In genomic region chr12:119330644-119331043, GRCm38 (mm10) we compare ENCODE assay signal across 20 mouse cellular contexts. TPM values are rescaled to one million over a fixed set of nuclear protein-coding genes. Genes with fewer than 3 reads are reported as not detected.
A peak's percentile ranks its signal among the peaks of the same experiment; 100 is the strongest.
DNase-seq lines count a peak whose midpoint lies in the region; ATAC-seq lines count a peak whose summit lies in the region.
"Had no signal": no experiment of that assay in that cellular context is flagged by ENCODE, and none has a peak within 500 bp of the region (broad histone marks: within the 10 kb centered on the region; RNA-seq: fewer than 3 reads in every experiment).

No protein-coding gene starts in this region.

- 90% methylated on average over 4 of the region's 4 CpGs for WGBS in forebrain, embryonic 13.5 days
- 90% methylated on average over 4 of the region's 4 CpGs for WGBS in forebrain, embryonic 15.5 days
- WGBS in hindbrain, embryonic 11.5 days = 92% methylated on average over 4 of the region's 4 CpGs
- 95% methylated on average over 4 of the region's 4 CpGs for WGBS in hindbrain, embryonic 14.5 days
- WGBS in midbrain, embryonic 14.5 days = 86% methylated on average over 4 of the region's 4 CpGs
- 87% methylated on average over 4 of the region's 4 CpGs for WGBS in midbrain, embryonic 10.5 days

- ATAC-seq in forebrain, embryonic 13.5 days = 0 out of 2 replicates have a peak, but pooled peaks have one; percentile 21
- ATAC-seq in forebrain, embryonic 15.5 days (replicated peaks) = no peak
- peak; percentile 34; the same call in 1 of the 2 replicates for ATAC-seq in hindbrain, embryonic 11.5 days (ENCODE audit: low FRiP score)
- no peak for ATAC-seq in hindbrain, embryonic 14.5 days (ENCODE audit: low FRiP score)
- peak; percentile 43; the same call in 1 of the 2 replicates for ATAC-seq in midbrain, embryonic 14.5 days (ENCODE audit: low FRiP score, low TSS enrichment)
- ATAC-seq: forebrain, embryonic 14.5 days; hindbrain, embryonic 16.5 days; inflammation-experienced regulatory T-cells, adult 6 months had no signal

- H3K9ac ChIP-seq in forebrain, embryonic 13.5 days = no peak overlapping the region
- no peak overlapping the region for H3K9ac ChIP-seq in forebrain, embryonic 15.5 days (replicated peaks)
- no peak overlapping the region for H3K9ac ChIP-seq in hindbrain, embryonic 11.5 days (ENCODE audit: low read depth, low read length)
- H3K9ac ChIP-seq in hindbrain, embryonic 14.5 days = no peak overlapping the region
- H3K9ac ChIP-seq in midbrain, embryonic 14.5 days (replicated peaks; ENCODE audit: low read length) = no peak overlapping the region
- H3K9ac ChIP-seq: embryonic facial prominence, embryonic 12.5 days had no signal

- H3K4me2 ChIP-seq in forebrain, embryonic 13.5 days = no peak overlapping the region
- no peak overlapping the region for H3K4me2 ChIP-seq in forebrain, embryonic 15.5 days (replicated peaks)
- no peak overlapping the region for H3K4me2 ChIP-seq in hindbrain, embryonic 11.5 days (replicated peaks; ENCODE audit: low read depth, low read length)
- no peak overlapping the region for H3K4me2 ChIP-seq in hindbrain, embryonic 14.5 days (replicated peaks)
- H3K4me2 ChIP-seq in midbrain, embryonic 14.5 days (ENCODE audit: low read length) = no peak overlapping the region
- H3K4me2 ChIP-seq: embryonic facial prominence, embryonic 12.5 days had no signal

- peaks cover 7% of the 10 kb centered on the region for H3K4me1 ChIP-seq in forebrain, embryonic 13.5 days
- H3K4me1 ChIP-seq in forebrain, embryonic 15.5 days = 0 out of 2 replicates have a peak, but pooled peaks cover 2% of the 10 kb centered on the region
- H3K4me1 ChIP-seq in hindbrain, embryonic 11.5 days (replicated peaks; ENCODE audit: control insufficient read depth, insufficient read depth, low read length) = no peaks in the 10 kb centered on the region
- H3K4me1 ChIP-seq in hindbrain, embryonic 14.5 days (replicated peaks; ENCODE audit: control insufficient read depth, insufficient read depth, low read length) = no peaks in the 10 kb centered on the region
- no peaks in the 10 kb centered on the region for H3K4me1 ChIP-seq in midbrain, embryonic 14.5 days (ENCODE audit: control insufficient read depth, insufficient read depth, low read length)
- H3K4me1 ChIP-seq in midbrain, embryonic 10.5 days = peaks cover 23% of the 10 kb centered on the region
- H3K4me1 ChIP-seq: embryonic facial prominence, embryonic 12.5 days; heart, embryonic 10.5 days had no signal

- no peak overlapping the region for H3K4me3 ChIP-seq in forebrain, embryonic 13.5 days
- no peak overlapping the region for H3K4me3 ChIP-seq in forebrain, embryonic 15.5 days
- no peak overlapping the region for H3K4me3 ChIP-seq in hindbrain, embryonic 11.5 days (ENCODE audit: low read depth, low read length)
- no peak overlapping the region for H3K4me3 ChIP-seq in hindbrain, embryonic 14.5 days (replicated peaks; ENCODE audit: low read length)
- H3K4me3 ChIP-seq in midbrain, embryonic 14.5 days (replicated peaks; ENCODE audit: low read depth, low read length) = no peak overlapping the region
- no peak overlapping the region for H3K4me3 ChIP-seq in midbrain, embryonic 10.5 days
- H3K4me3 ChIP-seq: embryonic facial prominence, embryonic 12.5 days; heart, embryonic 10.5 days had no signal

- no peaks in the 10 kb centered on the region for H3K27me3 ChIP-seq in forebrain, embryonic 13.5 days
- H3K27me3 ChIP-seq in forebrain, embryonic 15.5 days = no peaks in the 10 kb centered on the region
- H3K27me3 ChIP-seq in hindbrain, embryonic 11.5 days (ENCODE audit: control insufficient read depth, insufficient read depth, low read length) = no peaks in the 10 kb centered on the region
- H3K27me3 ChIP-seq in hindbrain, embryonic 14.5 days (ENCODE audit: control insufficient read depth, insufficient read depth, low read length) = no peaks in the 10 kb centered on the region
- H3K27me3 ChIP-seq in midbrain, embryonic 14.5 days (ENCODE audit: control insufficient read depth, insufficient read depth, low read length) = no peaks in the 10 kb centered on the region
- H3K27me3 ChIP-seq in midbrain, embryonic 10.5 days (ENCODE audit: low read depth, poor library complexity, severe bottlenecking) = peaks cover 36% of the 10 kb centered on the region
- H3K27me3 ChIP-seq: embryonic facial prominence, embryonic 12.5 days had no signal

- no peak for DNase-seq in hindbrain, embryonic 11.5 days (ENCODE audit: low spot score)
- no peak for DNase-seq in hindbrain, embryonic 14.5 days (ENCODE audit: low spot score)
- DNase-seq in midbrain, embryonic 14.5 days = no peak
- DNase-seq in midbrain, embryonic 10.5 days (ENCODE audit: low spot score) = no peak
- DNase-seq in urinary bladder, postnatal 14 days (ENCODE audit: low spot score) = no peak
- DNase-seq: adrenal gland, postnatal 10 days; cerebellum, adult 11-12 months; cerebellum, adult 9-10 months; cerebellum, postnatal 25 days; gastrocnemius, postnatal 14 days; heart, postnatal 10 days; heart, postnatal 4 days had no signal

- H3K9me3 ChIP-seq in forebrain, embryonic 13.5 days (replicated peaks) = no peaks in the 10 kb centered on the region
- no peaks in the 10 kb centered on the region for H3K9me3 ChIP-seq in forebrain, embryonic 15.5 days
- no peaks in the 10 kb centered on the region for H3K9me3 ChIP-seq in hindbrain, embryonic 11.5 days (ENCODE audit: control insufficient read depth, low read length)
- no peaks in the 10 kb centered on the region for H3K9me3 ChIP-seq in hindbrain, embryonic 14.5 days (ENCODE audit: control insufficient read depth, low read length)
- H3K9me3 ChIP-seq in midbrain, embryonic 14.5 days (ENCODE audit: control insufficient read depth, low read length) = no peaks in the 10 kb centered on the region
- H3K9me3 ChIP-seq in midbrain, embryonic 10.5 days (replicated peaks) = no peaks in the 10 kb centered on the region
- H3K9me3 ChIP-seq: embryonic facial prominence, embryonic 12.5 days; heart, embryonic 10.5 days had no signal

- H3K36me3 ChIP-seq in forebrain, embryonic 13.5 days (ENCODE audit: poor library complexity, severe bottlenecking) = no peaks in the 10 kb centered on the region
- no peaks in the 10 kb centered on the region for H3K36me3 ChIP-seq in forebrain, embryonic 15.5 days
- no peaks in the 10 kb centered on the region for H3K36me3 ChIP-seq in hindbrain, embryonic 11.5 days (ENCODE audit: control insufficient read depth, insufficient read depth, low read length)
- no peaks in the 10 kb centered on the region for H3K36me3 ChIP-seq in hindbrain, embryonic 14.5 days (replicated peaks; ENCODE audit: control insufficient read depth, insufficient read depth)
- H3K36me3 ChIP-seq in midbrain, embryonic 14.5 days (ENCODE audit: control insufficient read depth, insufficient read depth, low read length) = no peaks in the 10 kb centered on the region
- no peaks in the 10 kb centered on the region for H3K36me3 ChIP-seq in midbrain, embryonic 10.5 days
- H3K36me3 ChIP-seq: embryonic facial prominence, embryonic 12.5 days; heart, embryonic 10.5 days had no signal

- H3K27ac ChIP-seq in forebrain, embryonic 13.5 days = no peak overlapping the region
- H3K27ac ChIP-seq in forebrain, embryonic 15.5 days (replicated peaks) = no peak overlapping the region
- no peak overlapping the region for H3K27ac ChIP-seq in hindbrain, embryonic 11.5 days (ENCODE audit: low read depth, low read length)
- H3K27ac ChIP-seq in hindbrain, embryonic 14.5 days = no peak overlapping the region
- H3K27ac ChIP-seq in midbrain, embryonic 14.5 days (replicated peaks; ENCODE audit: low read depth, low read length) = no peak overlapping the region
- no peak overlapping the region for H3K27ac ChIP-seq in midbrain, embryonic 10.5 days (replicated peaks)
- H3K27ac ChIP-seq: embryonic facial prominence, embryonic 12.5 days; heart, embryonic 10.5 days had no signal

RNA-seq across cellular contexts. Expression of gene Macc1, which starts 16.6 kb away (rescaled TPM):
- polyA plus RNA-seq in forebrain, embryonic 13.5 days (2015; fragmentation: Nextera tagmentation; extraction: Ambion mirVana) = not detected in 2 replicates
- not detected in 2 replicates for polyA plus RNA-seq in forebrain, embryonic 15.5 days (2015; fragmentation: Nextera tagmentation; extraction: Ambion mirVana)
- 0.21 and 0.32 TPM in 2 replicates for polyA plus RNA-seq in hindbrain, embryonic 11.5 days (2014; fragmentation: Nextera tagmentation; extraction: Ambion mirVana)
- not detected in 2 replicates for polyA plus RNA-seq in hindbrain, embryonic 14.5 days (2014; fragmentation: Nextera tagmentation; extraction: Ambion mirVana)
- polyA plus RNA-seq in midbrain, embryonic 14.5 days (2014; fragmentation: Nextera tagmentation; extraction: Ambion mirVana) = 0.05 TPM in 1 of 2 replicates, not detected in the other
- 0.06 and 0.10 TPM in 2 replicates for polyA plus RNA-seq in midbrain, embryonic 10.5 days (2016; fragmentation: Nextera tagmentation; extraction: Ambion mirVana)
- polyA plus RNA-seq: forebrain, embryonic 14.5 days; heart, embryonic 14.5 days; hindbrain, embryonic 16.5 days; inflammation-experienced regulatory T-cells, adult 6 months had no signal

Comparison
In these comparisons a context has a peak if more than half of its experiments do, and no peak if none do; other contexts are left out.
1. ATAC-seq: peak in forebrain, embryonic 13.5 days (single experiment), hindbrain, embryonic 11.5 days (single experiment) and midbrain, embryonic 14.5 days (single experiment); none in forebrain, embryonic 15.5 days (single experiment) and hindbrain, embryonic 14.5 days (single experiment).